Mouse (Mus musculus) B cell, adult 67 days (primary cell): ENCODE results near the gene Ndufa7. TPM values are rescaled to one million over a fixed set of nuclear protein-coding genes. Genes with fewer than 3 reads are reported as not detected.

Experiments used
- total RNA-seq, 2 experiments: library from RNA; stranded (reverse); gene quantifications; 4 replicates each; pipeline ENCODE4 v1.2.4; 2023

The Ndufa7 gene
- 100 to 1,000 TPM; 143 to 152 TPM for total RNA-seq

GRCm38 (mm10) chr17:33824084-33824996 is at the start of gene Ndufa7, which contains the start of gene Rps28:
Gene Ndufa7 (plus strand): TSS chr17:33824572.
Gene Rps28 (minus strand): TSS chr17:33824562.

GRCm38 (mm10) chr17:33781124-33781977 is 43.0 kb upstream of the Ndufa7 start, which contains the start of gene Angptl4:
Gene Angptl4 (minus strand): TSS chr17:33781830.

GRCm38 (mm10) chr17:33810334-33811141 is 13.8 kb upstream of the Ndufa7 start, which contains the start of gene Kank3:
Gene Kank3 (plus strand): TSS chr17:33810519.

GRCm38 (mm10) chr17:33842966-33843795 is 18.8 kb downstream of the Ndufa7 start, which contains the start of gene Cd320:
Gene Cd320 (plus strand): TSS chr17:33843091.

GRCm38 (mm10) chr17:33873537-33873936 is 49.2 kb downstream of the Ndufa7 start, which contains the start of gene Gm7029:
Gene Gm7029 (plus strand): TSS chr17:33873837.

Other genes with a start within 250 kb of the Ndufa7 start
- gene Zfp414, start 195.5 kb upstream of the Ndufa7 start, total RNA-seq = 10 to 100 TPM; 36.3 to 61.0 TPM
- 1 to 10 TPM; 1.1 to 4.8 TPM for gene Pram1, start 186.5 kb upstream of the Ndufa7 start, total RNA-seq
- gene Hnrnpm, start 137.7 kb upstream of the Ndufa7 start, total RNA-seq = 100 to 1,000 TPM; 357 to 366 TPM
- 10 to 100 TPM; 46.9 to 54.2 TPM for gene March2, start 105.9 kb upstream of the Ndufa7 start, total RNA-seq
- 100 to 1,000 TPM; 199 to 206 TPM for gene Rab11b, start 64.0 kb upstream of the Ndufa7 start, total RNA-seq
- under 1 TPM in 1 of 2 experiments, not detected in 1; 0.15 TPM for gene Angptl4, start 42.7 kb upstream of the Ndufa7 start, total RNA-seq
- gene Kank3, start 14.1 kb upstream of the Ndufa7 start, total RNA-seq = 1 to 10 TPM in 1 of 2 experiments, under 1 TPM in 1; 0.74 to 3.9 TPM
- gene Rps28, start within 50 bp of the Ndufa7 start, total RNA-seq = 1,000 to 10,000 TPM; 3,497 to 3,557 TPM
- gene Cd320, start 18.5 kb downstream of the Ndufa7 start, total RNA-seq = 1 to 10 TPM; 4.5 to 7.4 TPM
- not detected for gene Gm7029, start 49.3 kb downstream of the Ndufa7 start, total RNA-seq
- gene Kifc1, start 66.1 kb downstream of the Ndufa7 start, total RNA-seq = 1 to 10 TPM; 3.7 to 4.7 TPM
- under 1 TPM; 0.74 to 0.96 TPM for gene Platr17, start 80.6 kb downstream of the Ndufa7 start, total RNA-seq
- 10 to 100 TPM; 56.7 to 66.7 TPM for gene Daxx, start 84.8 kb downstream of the Ndufa7 start, total RNA-seq
- gene Tapbp, start 91.3 kb downstream of the Ndufa7 start, total RNA-seq = 100 to 1,000 TPM; 452 to 506 TPM
- gene Zbtb22, start 91.3 kb downstream of the Ndufa7 start, total RNA-seq = 10 to 100 TPM; 34.9 to 41.2 TPM
- gene Rgl2, start 105.0 kb downstream of the Ndufa7 start, total RNA-seq = 100 to 1,000 TPM; 191 to 196 TPM
- 10 to 100 TPM; 62.1 to 66.8 TPM for gene Pfdn6, start 115.8 kb downstream of the Ndufa7 start, total RNA-seq
- gene Wdr46, start 116.1 kb downstream of the Ndufa7 start, total RNA-seq = 10 to 100 TPM; 40.2 to 41.2 TPM
- 1 to 10 TPM; 6.1 to 7.1 TPM for gene B3galt4, start 126.9 kb downstream of the Ndufa7 start, total RNA-seq
- gene Vps52, start 131.2 kb downstream of the Ndufa7 start, total RNA-seq = 10 to 100 TPM; 95.0 to 95.1 TPM
- gene Rps18, start 131.4 kb downstream of the Ndufa7 start, total RNA-seq = 1,000 to 10,000 TPM; 1,402 to 1,461 TPM
- 1,000 to 10,000 TPM; 2,757 to 2,769 TPM for gene H2-K1, start 175.8 kb downstream of the Ndufa7 start, total RNA-seq
- 10 to 100 TPM; 35.8 to 40.6 TPM for gene Ring1, start 200.1 kb downstream of the Ndufa7 start, total RNA-seq
- gene H2-Ke6, start 203.5 kb downstream of the Ndufa7 start, total RNA-seq = 100 to 1,000 TPM; 145 to 161 TPM
- 10 to 100 TPM; 81.1 to 92.0 TPM for gene Slc39a7, start 207.1 kb downstream of the Ndufa7 start, total RNA-seq
- 100 to 1,000 TPM; 119 to 129 TPM for gene Rxrb, start 207.2 kb downstream of the Ndufa7 start, total RNA-seq
- 1 to 10 TPM; 9.3 to 9.6 TPM for gene Col11a2, start 214.9 kb downstream of the Ndufa7 start, total RNA-seq